Mouse (Mus musculus): ENCODE measurements at regions not wholly inside any gene's neighbourhood (a gene's known extent, or its start where the extent isn't known, plus 50 kb on each side); places are given as distances from the start of the nearest gene placed in this dataset.

DNA sequence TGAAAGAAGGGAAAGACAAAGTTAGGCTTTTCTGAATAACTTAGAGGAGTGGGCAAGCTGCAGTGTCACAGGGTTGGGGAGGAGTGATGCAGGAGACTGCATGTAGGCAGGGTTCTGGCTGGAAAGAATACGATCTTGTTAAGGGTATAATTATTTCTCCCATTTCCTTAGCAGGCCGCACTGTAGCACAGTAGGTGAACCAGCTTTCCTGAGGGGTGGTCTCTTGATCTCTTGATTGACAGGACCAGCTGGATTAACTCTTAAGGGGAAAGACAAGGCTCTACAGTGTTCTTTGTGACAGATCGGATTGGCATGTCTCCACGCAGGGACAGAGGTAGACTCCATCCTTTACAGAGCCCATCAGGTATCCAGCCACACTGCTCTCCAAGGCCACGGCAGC lies 54.5 kb upstream of the Meis1 start:
- WGBS = 35% methylated on average over 5 of the region's 5 CpGs

DNA sequence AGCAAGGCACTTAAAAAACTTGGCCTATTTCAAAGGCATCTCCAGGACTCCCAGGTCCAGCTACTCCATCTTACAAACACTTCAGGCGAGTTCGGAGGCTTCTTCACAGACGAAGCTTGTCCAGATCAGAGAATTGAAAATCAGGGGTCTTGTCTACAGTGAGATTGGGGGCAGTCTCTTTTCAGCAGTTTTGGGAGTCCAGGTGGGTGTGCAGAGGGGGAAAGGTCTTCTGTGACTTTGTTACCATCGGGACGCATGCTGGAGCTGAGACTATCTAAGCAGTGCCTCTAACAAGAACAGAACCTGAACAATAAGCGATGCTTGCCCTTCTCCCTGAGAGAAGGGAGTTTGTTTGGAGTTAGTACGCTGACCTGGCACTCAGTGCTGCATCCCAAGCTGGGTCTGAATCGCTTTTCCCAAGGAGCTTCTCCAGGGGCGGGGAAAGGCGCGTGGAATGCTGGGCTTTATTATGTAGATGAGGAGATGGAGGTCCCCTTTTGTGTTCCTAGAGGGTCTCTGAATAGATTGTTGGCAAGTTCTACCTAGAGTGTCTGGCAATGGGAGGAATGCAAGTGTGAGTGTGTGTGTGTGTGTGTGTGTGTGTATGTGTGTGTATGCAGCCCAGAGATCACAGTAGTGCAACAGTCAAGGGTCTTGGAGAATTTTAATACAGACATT lies 55.2 kb upstream of the Meis1 start:
- no peaks in the 10 kb centered on the region for H3K27me3 ChIP-seq (replicated peaks; ENCODE audit: low read depth, poor library complexity, severe bottlenecking)
- H3K27ac ChIP-seq (replicated peaks) = peak overlapping the region; percentile 51
- 41% methylated on average over 11 of the region's 11 CpGs for WGBS
- peaks cover 11% of the 10 kb centered on the region; the same call in 1 of the 2 replicates for H3K4me1 ChIP-seq
- DNase-seq (ENCODE audit: low spot score) = peak; percentile 26
- no peaks in the 10 kb centered on the region for H3K36me3 ChIP-seq (replicated peaks)
- H3K9me3 ChIP-seq = no peaks in the 10 kb centered on the region; the same call in 1 of the 2 replicates
- H3K4me3 ChIP-seq = no peak overlapping the region

More for the DNA sequence above, 54.5 kb upstream of the Meis1 start:
- no peak for DNase-seq (ENCODE audit: low spot score)
- Histone ChIP-seq H3K27me3 (replicated peaks; ENCODE audit: low read depth, poor library complexity, severe bottlenecking) (no peaks in the 10 kb centered on the region), H3K36me3 (replicated peaks) (no peaks in the 10 kb centered on the region), H3K4me3 (no peak overlapping the region), H3K9me3 (no peaks in the 10 kb centered on the region; the same call in 1 of the 2 replicates), H3K27ac (replicated peaks) (no peak overlapping the region), H3K4me1 (peaks cover 11% of the 10 kb centered on the region; the same call in 1 of the 2 replicates)

DNA sequence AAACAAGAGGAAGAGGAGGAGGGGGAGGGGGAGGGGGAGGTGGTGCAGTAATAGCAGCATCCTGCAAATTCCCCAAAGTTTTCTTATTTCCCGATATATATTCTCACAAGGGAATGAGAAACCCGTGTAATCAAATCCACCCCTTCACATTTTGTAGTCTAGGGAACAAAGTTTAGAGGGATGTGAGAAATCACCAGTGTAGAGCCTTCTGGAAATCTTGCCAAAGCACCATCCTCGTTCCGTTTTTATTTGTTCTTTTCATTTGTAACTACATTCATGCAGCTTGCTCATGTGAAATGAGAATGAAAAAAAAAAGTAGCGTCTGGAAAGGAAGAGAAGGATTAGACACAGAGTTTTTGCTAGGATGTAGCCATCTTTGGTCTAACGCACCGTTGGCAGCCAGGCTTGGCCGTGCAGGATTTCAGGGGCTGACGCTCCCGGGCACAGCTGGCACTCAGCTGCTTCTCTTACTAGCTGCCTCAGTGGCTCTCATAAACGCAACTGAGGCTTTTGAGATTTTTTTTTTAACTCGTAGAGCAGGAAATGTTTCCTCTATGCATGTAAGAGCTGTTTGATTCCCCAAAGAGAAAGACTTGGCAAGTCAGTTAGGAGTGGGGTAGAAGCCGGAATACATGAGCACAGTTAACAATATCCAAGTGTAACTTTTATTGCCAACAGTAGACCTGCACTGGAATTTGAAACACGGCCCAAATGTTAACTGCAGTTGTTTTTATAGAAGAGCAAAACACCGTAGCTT lies 72.5 kb upstream of the Meis1 start:
- Histone ChIP-seq H3K9me3 (no peaks in the 10 kb centered on the region), H3K4me3 (no peak overlapping the region)

DNA sequence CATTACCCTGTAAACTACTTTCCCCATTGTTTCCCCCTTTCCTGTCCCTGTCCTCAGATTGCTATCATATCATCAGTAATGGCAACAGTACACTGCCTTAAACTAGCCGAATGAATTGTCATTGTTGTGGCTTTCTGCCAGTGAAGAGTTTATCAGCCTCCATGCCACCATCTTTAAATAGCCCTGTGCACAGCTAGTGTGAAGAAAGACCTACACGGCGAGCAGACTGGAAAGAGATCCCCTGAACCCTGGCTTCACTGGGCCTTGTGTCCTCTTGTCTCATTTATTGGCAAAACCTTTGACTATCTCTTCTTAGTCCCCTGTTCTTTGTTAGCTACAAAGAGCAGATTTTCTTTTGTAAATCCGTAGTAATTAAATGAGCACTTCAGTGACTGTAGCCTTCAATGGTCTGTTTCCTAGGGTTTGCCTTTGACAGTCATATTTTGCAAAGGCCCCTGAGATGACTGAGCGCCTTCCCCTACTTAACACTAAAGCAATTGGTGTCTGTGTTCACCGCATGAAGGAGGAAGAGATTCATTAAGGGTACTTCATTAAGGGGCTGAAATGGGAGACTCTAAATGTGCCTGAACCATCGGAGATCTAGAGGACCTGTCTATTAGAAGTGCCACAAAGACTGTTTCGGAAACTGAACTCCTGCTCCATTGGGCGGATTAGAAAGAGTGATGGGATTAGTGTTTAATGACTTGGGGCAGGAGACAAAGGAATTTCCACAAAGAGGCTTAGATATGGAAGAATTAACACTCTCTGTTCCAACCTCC lies 74.4 kb upstream of the Meis1 start:
- Histone ChIP-seq H3K4me1 (peaks cover 11% of the 10 kb centered on the region), H3K27me3 (replicated peaks; ENCODE audit: low read depth, poor library complexity, severe bottlenecking) (peaks cover 46% of the 10 kb centered on the region), H3K36me3 (replicated peaks) (no peaks in the 10 kb centered on the region), H3K27ac (replicated peaks) (no peak overlapping the region), H3K4me3 (no peak overlapping the region), H3K9me3 (no peaks in the 10 kb centered on the region)
- 62% methylated on average over 9 of the region's 9 CpGs for WGBS
- DNase-seq (ENCODE audit: low spot score) = no peak

More for the DNA sequence above, 72.5 kb upstream of the Meis1 start:
- Histone ChIP-seq H3K27me3 (replicated peaks; ENCODE audit: low read depth, poor library complexity, severe bottlenecking) (peaks cover 30% of the 10 kb centered on the region), H3K4me1 (peaks cover 11% of the 10 kb centered on the region), H3K27ac (replicated peaks) (no peak overlapping the region), H3K36me3 (replicated peaks) (no peaks in the 10 kb centered on the region)
- 87% methylated on average over 15 of the region's 15 CpGs for WGBS
- DNase-seq (ENCODE audit: low spot score) = no peak

DNA sequence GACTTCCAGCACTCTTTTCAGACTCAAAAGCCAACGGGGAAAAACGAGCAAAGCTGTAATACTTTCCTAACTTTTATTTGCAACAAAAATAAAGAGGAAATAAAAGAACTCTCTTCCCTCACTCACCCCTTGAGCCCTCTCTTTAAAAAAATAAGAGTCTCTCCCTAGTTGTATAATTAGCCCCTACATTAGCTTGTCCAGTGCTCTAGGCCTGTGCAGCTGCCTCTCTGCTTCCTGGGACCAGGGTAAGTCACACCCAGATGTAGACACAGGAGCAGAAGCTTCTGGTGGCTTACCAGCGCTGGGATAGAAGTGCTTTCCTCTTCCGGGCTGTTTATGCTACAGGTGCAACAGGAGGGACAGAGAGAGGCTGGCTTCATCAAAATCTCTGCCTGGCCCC lies 75.0 kb upstream of the Meis1 start:
- Histone ChIP-seq H3K27ac (replicated peaks) (no peak overlapping the region), H3K4me3 (no peak overlapping the region), H3K4me1 (peaks cover 11% of the 10 kb centered on the region), H3K9me3 (no peaks in the 10 kb centered on the region), H3K36me3 (replicated peaks) (no peaks in the 10 kb centered on the region), H3K27me3 (replicated peaks; ENCODE audit: low read depth, poor library complexity, severe bottlenecking) (peaks cover 51% of the 10 kb centered on the region)
- 57% methylated on average over 4 of the region's 4 CpGs for WGBS
- no peak for DNase-seq (ENCODE audit: low spot score)

DNA sequence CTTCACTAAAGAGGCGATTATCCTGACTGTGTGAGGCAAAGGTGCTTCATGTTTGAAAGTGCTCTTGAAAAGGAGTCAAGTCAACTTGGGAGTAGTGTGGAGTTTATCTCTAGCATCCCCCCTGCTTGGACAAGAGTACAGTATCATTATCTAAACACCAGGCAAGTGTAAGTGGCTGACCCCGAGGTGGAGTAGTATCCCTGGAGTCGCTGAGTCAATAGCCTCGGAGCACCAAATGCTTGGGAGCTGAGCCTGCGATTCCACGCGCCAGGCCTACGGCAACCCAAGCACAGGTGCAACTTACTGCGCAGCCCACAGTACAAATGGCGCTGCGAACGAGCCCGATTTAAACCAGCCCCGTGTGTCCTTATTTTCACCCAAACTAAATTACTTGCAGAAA lies 75.4 kb upstream of the Meis1 start:
- H3K9me3 ChIP-seq = no peaks in the 10 kb centered on the region
- 75% methylated on average over 14 of the region's 14 CpGs for WGBS
- H3K4me3 ChIP-seq = no peak overlapping the region
- no peak overlapping the region for H3K27ac ChIP-seq (replicated peaks)
- no peaks in the 10 kb centered on the region for H3K36me3 ChIP-seq (replicated peaks)
- peaks cover 51% of the 10 kb centered on the region for H3K27me3 ChIP-seq (replicated peaks; ENCODE audit: low read depth, poor library complexity, severe bottlenecking)
- peaks cover 11% of the 10 kb centered on the region for H3K4me1 ChIP-seq
- DNase-seq (ENCODE audit: low spot score) = no peak

DNA sequence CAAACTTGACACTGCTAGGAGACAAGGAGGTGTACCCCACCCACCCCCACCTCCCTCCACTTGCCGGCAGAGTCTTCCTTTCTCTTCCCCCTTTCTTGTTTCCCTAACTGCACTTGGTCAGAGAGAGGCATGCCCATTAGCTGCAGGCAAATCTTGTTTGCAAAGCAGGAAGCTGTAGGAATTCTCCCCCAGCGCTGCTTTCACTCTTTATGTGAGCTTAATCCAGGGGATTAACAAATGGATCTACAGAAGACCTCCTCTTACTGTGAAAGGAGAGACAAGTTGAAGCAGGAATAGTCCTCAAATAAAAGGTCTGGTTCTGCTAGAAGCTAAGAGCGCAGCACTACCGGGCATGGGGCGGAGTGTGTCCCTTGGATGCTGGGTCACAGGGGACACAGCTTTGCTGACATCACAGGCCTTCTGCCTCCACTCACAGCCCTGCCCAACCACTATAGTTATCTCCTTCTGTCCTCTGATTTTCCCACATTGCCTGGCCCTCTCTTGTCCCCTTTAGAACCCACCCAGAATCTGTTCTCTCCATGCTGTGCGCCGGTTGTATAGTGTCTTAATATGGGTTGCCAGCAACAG lies 84.3 kb upstream of the Meis1 start:
- peaks cover 10% of the 10 kb centered on the region for H3K4me1 ChIP-seq

DNA sequence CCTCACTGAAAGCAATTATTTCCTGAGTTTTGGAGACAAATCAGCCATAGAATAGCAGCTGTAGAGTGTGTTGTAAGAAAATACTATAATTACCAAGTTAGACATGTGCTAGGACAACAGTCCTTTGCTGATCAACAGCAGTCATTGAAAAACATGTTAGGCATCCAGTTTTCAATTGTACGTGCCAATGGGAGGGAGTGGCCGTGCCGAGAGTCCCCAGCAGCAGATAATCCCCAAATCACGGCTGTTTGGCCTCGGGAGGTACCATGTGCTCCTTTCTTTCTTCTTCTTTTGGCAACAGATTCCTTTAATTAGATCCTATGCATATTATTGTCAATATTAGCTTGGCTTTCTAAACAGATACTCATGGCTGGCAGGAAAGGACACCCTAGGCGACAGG lies 88.4 kb upstream of the Meis1 start:
- Histone ChIP-seq H3K27ac (replicated peaks) (no peak overlapping the region), H3K4me3 (no peak overlapping the region), H3K36me3 (replicated peaks) (no peaks in the 10 kb centered on the region), H3K4me1 (peaks cover 15% of the 10 kb centered on the region), H3K9me3 (no peaks in the 10 kb centered on the region), H3K27me3 (replicated peaks; ENCODE audit: low read depth, poor library complexity, severe bottlenecking) (peaks cover 9% of the 10 kb centered on the region; the same call in 1 of the 2 replicates)
- 60% methylated on average over 6 of the region's 6 CpGs for WGBS
- no peak for DNase-seq (ENCODE audit: low spot score)

More for the DNA sequence above, 84.3 kb upstream of the Meis1 start:
- no peaks in the 10 kb centered on the region for H3K36me3 ChIP-seq (replicated peaks)
- DNase-seq (ENCODE audit: low spot score) = peak; percentile 15
- H3K27ac ChIP-seq (replicated peaks) = 0 out of 2 replicates have a peak overlapping the region, but pooled peaks have one; percentile 10
- H3K27me3 ChIP-seq (replicated peaks; ENCODE audit: low read depth, poor library complexity, severe bottlenecking) = peaks cover 19% of the 10 kb centered on the region; the same call in 1 of the 2 replicates
- no peaks in the 10 kb centered on the region for H3K9me3 ChIP-seq
- no peak overlapping the region for H3K4me3 ChIP-seq
- 31% methylated on average over 7 of the region's 7 CpGs for WGBS

DNA sequence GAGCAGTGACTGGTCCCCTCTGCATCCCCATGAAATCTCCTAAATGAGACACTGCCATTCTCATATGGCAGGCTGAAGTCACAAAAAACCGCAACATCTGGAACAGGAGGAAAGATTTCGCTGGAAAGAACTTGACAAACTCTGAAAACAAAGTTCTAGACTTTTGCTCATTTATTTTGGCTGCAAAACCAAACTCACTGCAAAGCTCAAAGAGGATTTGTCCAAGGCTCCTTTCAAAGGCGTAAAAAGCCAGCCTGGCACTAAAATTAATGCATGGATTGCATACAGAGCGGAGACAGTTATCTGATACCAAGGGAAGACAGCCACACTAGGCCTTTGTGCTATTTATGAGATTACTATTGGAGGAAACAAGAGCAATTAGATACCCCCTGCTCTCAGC lies 90.3 kb upstream of the Meis1 start:
- no peak for DNase-seq (ENCODE audit: low spot score)

DNA sequence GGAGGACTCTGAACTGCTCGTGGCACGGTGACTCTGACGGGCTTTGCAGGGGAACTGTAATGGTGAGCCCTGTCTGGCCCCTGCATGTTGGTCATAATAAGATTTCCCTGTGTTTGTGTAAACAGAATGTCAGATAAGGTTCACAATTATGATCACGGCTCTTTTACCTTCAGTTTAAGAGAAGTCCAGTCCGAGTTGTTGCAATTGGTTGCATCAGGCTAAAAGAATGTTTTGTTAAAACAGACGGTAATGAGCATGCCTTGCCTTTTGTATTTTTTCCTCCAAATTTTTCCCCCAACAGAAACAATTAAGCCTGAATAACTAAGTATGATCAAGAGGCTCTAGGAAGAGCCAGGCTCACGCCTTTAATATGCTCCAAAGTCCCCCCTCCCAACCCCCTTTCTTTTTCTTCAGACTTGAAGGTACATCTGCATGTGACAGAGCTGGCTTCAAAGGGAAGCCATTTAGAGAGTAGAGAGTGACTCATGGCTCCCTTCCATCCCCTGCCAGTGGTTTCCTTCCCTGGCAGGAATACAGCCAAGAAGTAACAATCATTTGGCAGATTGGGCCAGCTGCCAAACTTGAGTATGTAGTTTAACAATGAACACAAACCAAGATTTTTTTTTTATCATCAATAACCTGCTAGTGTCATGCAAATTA lies 93.3 kb upstream of the Meis1 start:
- H3K9me3 ChIP-seq = no peaks in the 10 kb centered on the region
- H3K4me1 ChIP-seq = peaks cover 8% of the 10 kb centered on the region
- 60% methylated on average over 7 of the region's 7 CpGs for WGBS
- no peaks in the 10 kb centered on the region for H3K36me3 ChIP-seq (replicated peaks)
- H3K27me3 ChIP-seq (replicated peaks; ENCODE audit: low read depth, poor library complexity, severe bottlenecking) = no peaks in the 10 kb centered on the region
- no peak overlapping the region; the same call in 1 of the 2 replicates for H3K27ac ChIP-seq (replicated peaks)
- no peak for DNase-seq (ENCODE audit: low spot score)
- H3K4me3 ChIP-seq = no peak overlapping the region

More for the DNA sequence above, 90.3 kb upstream of the Meis1 start:
- Histone ChIP-seq H3K27me3 (replicated peaks; ENCODE audit: low read depth, poor library complexity, severe bottlenecking) (no peaks in the 10 kb centered on the region), H3K27ac (replicated peaks) (no peak overlapping the region), H3K36me3 (replicated peaks) (no peaks in the 10 kb centered on the region), H3K9me3 (no peaks in the 10 kb centered on the region), H3K4me1 (peaks cover 8% of the 10 kb centered on the region), H3K4me3 (no peak overlapping the region)
- 63% methylated on average over 4 of the region's 4 CpGs for WGBS

GRCm38 (mm10) chr11:19117121-19117520 lies 98.3 kb upstream of the Meis1 start:
- no peak overlapping the region for H3K4me3 ChIP-seq
- peaks cover 6% of the 10 kb centered on the region for H3K27me3 ChIP-seq (replicated peaks; ENCODE audit: low read depth, poor library complexity, severe bottlenecking)
- H3K36me3 ChIP-seq (replicated peaks) = no peaks in the 10 kb centered on the region
- no peaks in the 10 kb centered on the region for H3K9me3 ChIP-seq
- peaks cover 34% of the 10 kb centered on the region for H3K4me1 ChIP-seq
- H3K27ac ChIP-seq (replicated peaks) = no peak overlapping the region
- 79% methylated on average over 2 of the region's 2 CpGs for WGBS
- no peak for DNase-seq (ENCODE audit: low spot score)

DNA sequence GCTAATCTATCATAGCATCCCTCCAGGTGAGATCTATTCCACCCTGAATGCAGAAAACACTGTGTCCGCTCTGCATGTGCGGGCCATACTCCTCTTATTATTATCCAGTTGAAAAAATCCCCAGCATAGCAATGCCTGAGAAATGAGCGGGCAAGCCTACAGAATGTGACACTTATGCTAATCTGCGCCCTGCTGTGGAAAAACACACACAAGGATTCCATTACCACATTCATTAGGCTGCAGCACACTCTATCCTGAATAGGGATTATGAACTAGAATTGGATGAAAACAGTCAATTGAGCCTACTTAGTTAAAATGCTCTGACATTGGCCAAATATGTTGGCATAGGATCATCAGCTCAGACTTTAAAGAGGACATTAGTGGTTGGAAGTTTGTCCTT lies 99.5 kb upstream of the Meis1 start:
- peaks cover 6% of the 10 kb centered on the region for H3K27me3 ChIP-seq (replicated peaks; ENCODE audit: low read depth, poor library complexity, severe bottlenecking)
- DNase-seq (ENCODE audit: low spot score) = no peak
- no peak overlapping the region for H3K27ac ChIP-seq (replicated peaks)
- no peaks in the 10 kb centered on the region for H3K9me3 ChIP-seq
- H3K4me3 ChIP-seq = no peak overlapping the region
- no peaks in the 10 kb centered on the region for H3K36me3 ChIP-seq (replicated peaks)
- 68% methylated on average over 4 of the region's 4 CpGs for WGBS
- peaks cover 33% of the 10 kb centered on the region for H3K4me1 ChIP-seq

Measured in embryonic facial prominence, embryonic 10.5 days (tissue).